Mouse (Mus musculus): ENCODE results near the gene Crabp2.

- TF ChIP-seq CTCF (IDR thresholded peaks at IDR 0.05; ENCODE audit: extremely low read depth, insufficient read depth, insufficient read length, insufficient replicate concordance) (no peak), POLR2A (IDR thresholded peaks at IDR 0.05; ENCODE audit: low read depth, low read length) (no peak)
Measured at GRCm38 (mm10) chr3:87913891-87914290, 34.6 kb upstream of the Crabp2 start.

Data from spleen, adult 2 months (tissue).